Mouse (Mus musculus) hindlimb bud, embryonic 11.5 days (tissue): Measurements from ENCODE around the gene Trio.
"Not testable (repeated sequence)": the region's sequence is repeated elsewhere in the genome, so short reads cannot be mapped to it uniquely, and the experiment has no call there.

Source experiments
- DNase-seq: peaks from one replicate; pipeline ENCODE4 v3.0.0-alpha.2; 2012; ENCODE audit warnings: low read depth, low spot score; ENCODE audit errors: extremely low spot score

Gene Trio

GRCm38 (mm10) chr15:27747512-27747911 is 278.1 kb downstream of the Trio start:
- no peak for DNase-seq

GRCm38 (mm10) chr15:27744995-27745394 is 280.7 kb downstream of the Trio start:
- DNase-seq: no peak

GRCm38 (mm10) chr15:27740080-27740479 is 285.6 kb downstream of the Trio start:
- no peak for DNase-seq

GRCm38 (mm10) chr15:27731818-27732217 is 293.8 kb downstream of the Trio start:
- DNase-seq: no peak

GRCm38 (mm10) chr15:27726228-27726627 is 299.4 kb downstream of the Trio start:
- no peak for DNase-seq

GRCm38 (mm10) chr15:27724796-27725680 is 300.6 kb downstream of the Trio start:
- no peak for DNase-seq

GRCm38 (mm10) chr15:27724298-27724697 is 301.4 kb downstream of the Trio start:
- no peak for DNase-seq

GRCm38 (mm10) chr15:27723746-27724145 is 301.9 kb downstream of the Trio start:
- DNase-seq: no peak

GRCm38 (mm10) chr15:27720297-27720696 is 305.4 kb downstream of the Trio start:
- not testable (repeated sequence) for DNase-seq

GRCm38 (mm10) chr15:27718668-27719067 is 307.0 kb downstream of the Trio start:
- DNase-seq: no peak

GRCm38 (mm10) chr15:27715331-27715730 is 310.3 kb downstream of the Trio start:
- DNase-seq: no peak

- DNase-seq: no peak
Measured at GRCm38 (mm10) chr15:27710698-27711097, 314.9 kb downstream of the Trio start.

GRCm38 (mm10) chr15:27708968-27709612 is 316.6 kb downstream of the Trio start:
- no peak for DNase-seq

GRCm38 (mm10) chr15:27708499-27708898 is 317.1 kb downstream of the Trio start:
- DNase-seq: no peak

GRCm38 (mm10) chr15:27702972-27703313 is 322.7 kb downstream of the Trio start:
- DNase-seq: no peak

- DNase-seq: no peak
Measured at GRCm38 (mm10) chr15:27702031-27702971, 323.3 kb downstream of the Trio start.

- no peak for DNase-seq
Measured at GRCm38 (mm10) chr15:27697632-27698031, 328.0 kb downstream of the Trio start.

- no peak for DNase-seq
Measured at GRCm38 (mm10) chr15:27693235-27693634, 332.4 kb downstream of the Trio start.

- DNase-seq: no peak
Measured at GRCm38 (mm10) chr15:27692161-27692560, 333.5 kb downstream of the Trio start.

GRCm38 (mm10) chr15:27691213-27691612 is 334.4 kb downstream of the Trio start:
- DNase-seq: no peak

GRCm38 (mm10) chr15:27688041-27688651 is 337.5 kb downstream of the Trio start:
- no peak for DNase-seq
